Mouse (Mus musculus) cerebellum, adult 2 months (tissue): Measurements from ENCODE around the gene Mpped2. TPM values are rescaled to one million over a fixed set of nuclear protein-coding genes. Genes with fewer than 3 reads are reported as not detected.
A peak's percentile ranks its signal among the peaks of the same experiment; 100 is the strongest.

Source experiments
- DNase-seq, 2 experiments: peaks; one replicate each; pipeline ENCODE4 v3.0.0; 2021
- H3K27ac ChIP-seq: fragments of 200-500 bp; 2 replicates; pipeline ENCODE4 v1.5.1; 2012; ENCODE audit warnings: low read length, control low read depth, inconsistent platforms; ENCODE audit not compliant: insufficient read depth
- H3K27me3 ChIP-seq: fragments of 200-500 bp; 2 replicates; pipeline ENCODE4 v1.6.1; 2012; ENCODE audit warnings: inconsistent platforms, mild to moderate bottlenecking, low read length, moderate library complexity; ENCODE audit not compliant: control insufficient read depth, insufficient read depth
- H3K4me1 ChIP-seq: fragments of 200-500 bp; 2 replicates; pipeline ENCODE4 v1.6.1; 2011; ENCODE audit warnings: low read length; ENCODE audit not compliant: control insufficient read depth, insufficient read depth
- H3K4me3 ChIP-seq: fragments of 200-500 bp; replicated peaks from 2 replicates; pipeline ENCODE3; 2011; ENCODE audit warnings: mild to moderate bottlenecking, low read depth, low read length, control low read depth; ENCODE audit not compliant: insufficient read depth
- CTCF ChIP-seq: fragments of 200-500 bp; IDR thresholded peaks from 2 replicates; pipeline ENCODE4 v1.5.1; 2011; ENCODE audit warnings: low read depth, mild to moderate bottlenecking, control low read depth, low read length, moderate library complexity, borderline replicate concordance; ENCODE audit not compliant: insufficient read depth
- POLR2A ChIP-seq: fragments of 200-500 bp; IDR thresholded peaks from 2 replicates; pipeline ENCODE4 v1.6.1; 2011; ENCODE audit warnings: low read length, control low read depth, borderline replicate concordance; ENCODE audit not compliant: insufficient read depth
- WGBS: fragments of 180-500 bp; shearing (Covaris S2); methylation state at CpG from one replicate; pipeline ENCODE4 v1.1.7; 2018; 5-methylcytosine and 5-hydroxymethylcytosine counted together
- polyA plus RNA-seq: library from polyadenylated mRNA; depleted of rRNA; stranded (reverse); fragments of >200 nt; gene quantifications from 2 replicates; pipeline ENCODE4 v1.2.3, GENCODE M21; 2012

Gene Mpped2
- polyA plus RNA-seq, 1 experiment: 14.9 TPM

- Histone ChIP-seq H3K27me3 (no peaks in the 10 kb centered on the region), H3K4me3 (no peak overlapping the region), H3K4me1 (peaks cover 10% of the 10 kb centered on the region; the same call in 1 of the 2 replicates), H3K27ac (no peak overlapping the region)
- no peak for DNase-seq
- WGBS: 90% methylated on average over 2 of the region's 2 CpGs
- no peak for TF ChIP-seq POLR2A
- TF ChIP-seq CTCF: no peak
These were observed 132.4 kb downstream of the Mpped2 start for GRCm38 (mm10) chr2:106825461-106825860.

GRCm38 (mm10) chr2:106826023-106826422 is 133.0 kb downstream of the Mpped2 start:
- H3K4me1 ChIP-seq: peaks cover 10% of the 10 kb centered on the region; the same call in 1 of the 2 replicates
- TF ChIP-seq CTCF (no peak), POLR2A (no peak)
- H3K27ac ChIP-seq: no peak overlapping the region
- DNase-seq: no peak
- H3K4me3 ChIP-seq: no peak overlapping the region
- H3K27me3 ChIP-seq: no peaks in the 10 kb centered on the region
- WGBS: 36% methylated on average over 1 of the region's 1 CpGs

GRCm38 (mm10) chr2:106826806-106827205 is 133.7 kb downstream of the Mpped2 start:
- 94% methylated on average over 4 of the region's 4 CpGs for WGBS
- no peak for DNase-seq
- H3K4me3 ChIP-seq: no peak overlapping the region
- H3K27ac ChIP-seq: no peak overlapping the region
- no peaks in the 10 kb centered on the region for H3K27me3 ChIP-seq
- peaks cover 10% of the 10 kb centered on the region; the same call in 1 of the 2 replicates for H3K4me1 ChIP-seq
- TF ChIP-seq POLR2A: no peak

DNA sequence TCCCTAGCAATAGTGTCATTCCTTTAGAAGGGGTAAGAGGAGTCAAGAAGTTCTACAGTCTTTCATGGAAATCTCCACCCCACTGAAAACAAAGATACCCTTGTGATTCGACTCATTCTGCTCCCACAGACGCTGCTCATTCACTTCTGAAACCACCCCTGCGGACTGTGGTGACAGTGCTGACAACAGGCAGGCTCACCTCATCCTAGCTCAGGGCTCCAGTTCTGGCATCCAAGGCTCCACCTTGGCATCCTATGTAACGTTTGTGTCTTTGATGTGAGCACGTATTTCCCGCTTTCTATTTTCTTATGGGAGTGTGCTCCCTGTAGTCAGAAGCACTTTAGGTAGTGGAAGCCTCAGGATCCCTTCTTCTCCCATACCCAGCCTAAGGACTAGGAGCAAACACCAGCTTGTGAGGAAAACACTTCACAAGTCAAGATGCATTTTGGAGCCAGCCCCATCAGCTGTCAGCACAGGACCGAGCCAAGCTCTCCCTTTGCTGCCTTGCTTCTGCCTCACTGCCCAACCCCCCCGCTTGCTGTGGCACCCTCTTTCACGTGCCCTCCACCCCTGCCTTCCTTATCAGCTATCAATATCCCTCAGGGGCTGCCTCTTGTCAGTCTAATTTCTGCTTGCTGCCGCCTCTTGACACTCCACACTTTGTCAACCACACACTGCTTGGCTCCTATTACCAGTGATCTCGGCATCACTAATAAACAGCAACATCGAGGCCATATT is 135.7 kb downstream of the Mpped2 start:
- Histone ChIP-seq H3K27me3 (no peaks in the 10 kb centered on the region), H3K4me3 (no peak overlapping the region), H3K4me1 (peaks cover 10% of the 10 kb centered on the region; the same call in 1 of the 2 replicates), H3K27ac (no peak overlapping the region)
- TF ChIP-seq POLR2A: no peak
- no peak for TF ChIP-seq CTCF
- 22% methylated on average over 12 of the region's 12 CpGs for WGBS
- peak in 1 of 2 experiments; percentile 37 for DNase-seq

DNA sequence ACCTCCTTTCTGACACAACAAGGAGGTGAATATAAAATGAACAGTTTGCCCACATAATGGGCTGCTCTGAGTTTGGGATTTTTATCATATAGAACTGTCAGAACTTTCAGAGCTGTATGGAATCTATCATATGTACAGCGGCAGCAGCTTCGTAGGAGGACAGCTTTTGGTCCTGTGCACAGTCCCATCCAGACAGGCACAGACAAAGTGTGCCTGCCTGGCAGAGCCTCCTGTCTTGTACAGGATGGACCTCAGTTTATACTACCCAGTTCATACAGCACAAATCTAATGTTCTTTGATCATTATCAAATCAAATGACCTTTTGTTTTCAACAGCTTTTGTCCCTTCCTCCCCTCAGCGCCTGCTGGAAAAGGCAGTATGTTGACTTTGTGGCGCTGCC is 136.4 kb downstream of the Mpped2 start:
- 92% methylated on average over 4 of the region's 4 CpGs for WGBS
- Histone ChIP-seq H3K4me1 (peaks cover 10% of the 10 kb centered on the region; the same call in 1 of the 2 replicates), H3K4me3 (no peak overlapping the region), H3K27ac (no peak overlapping the region), H3K27me3 (no peaks in the 10 kb centered on the region)
- DNase-seq: no peak
- TF ChIP-seq CTCF: no peak
- TF ChIP-seq POLR2A: no peak

- DNase-seq: no peak
- TF ChIP-seq CTCF (no peak), POLR2A (no peak)
- Histone ChIP-seq H3K4me1 (peaks cover 10% of the 10 kb centered on the region; the same call in 1 of the 2 replicates), H3K27ac (no peak overlapping the region), H3K4me3 (no peak overlapping the region), H3K27me3 (no peaks in the 10 kb centered on the region)
- WGBS: 76% methylated on average over 2 of the region's 2 CpGs
These were observed 139.5 kb downstream of the Mpped2 start for GRCm38 (mm10) chr2:106832577-106832976.

DNA sequence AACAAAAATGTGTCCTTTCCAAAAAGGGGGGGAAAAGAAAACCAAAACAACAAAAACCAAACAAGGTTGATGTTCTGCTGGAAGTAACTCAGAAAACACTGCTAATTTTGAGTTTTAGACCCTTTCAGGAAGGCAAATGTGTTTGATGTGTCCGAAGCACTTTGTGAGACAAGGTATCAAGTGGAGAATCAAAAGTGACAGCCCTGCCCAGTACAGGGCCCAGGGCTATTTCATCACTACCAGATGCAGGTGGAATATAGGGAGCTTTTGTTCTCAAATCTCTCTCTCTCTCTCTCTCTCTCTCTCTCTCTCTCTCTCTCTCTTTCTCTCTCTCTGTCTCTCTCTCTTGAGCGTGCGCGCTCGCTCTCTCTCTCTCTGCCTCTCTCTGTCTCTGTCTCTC is 140.1 kb downstream of the Mpped2 start:
- TF ChIP-seq POLR2A: no peak
- no peak for TF ChIP-seq CTCF
- no peak overlapping the region for H3K4me3 ChIP-seq
- no peak overlapping the region for H3K27ac ChIP-seq
- 92% methylated on average over 5 of the region's 5 CpGs for WGBS
- DNase-seq: no peak
- peaks cover 9% of the 10 kb centered on the region; the same call in 1 of the 2 replicates for H3K4me1 ChIP-seq
- H3K27me3 ChIP-seq: no peaks in the 10 kb centered on the region

DNA sequence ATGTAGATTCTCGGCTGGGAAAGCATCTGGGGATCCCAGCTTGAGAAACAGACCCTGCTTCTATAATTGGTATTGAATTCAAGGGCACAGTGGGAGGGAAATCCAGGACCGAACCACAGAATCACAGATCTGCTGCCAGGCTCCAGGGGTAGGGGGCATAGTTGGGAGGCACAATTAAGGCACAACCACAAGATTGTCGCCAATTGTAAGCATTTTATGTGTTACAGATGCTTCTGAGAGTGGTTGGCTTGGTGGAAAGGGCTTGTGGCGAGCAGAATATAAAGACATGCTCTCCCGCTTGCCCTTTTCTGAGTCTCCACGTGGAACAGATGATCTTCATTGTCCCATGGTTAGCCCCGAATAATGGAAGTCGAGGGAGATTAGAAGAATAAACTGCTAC is 142.3 kb downstream of the Mpped2 start:
- no peaks in the 10 kb centered on the region for H3K27me3 ChIP-seq
- H3K4me3 ChIP-seq: no peak overlapping the region
- TF ChIP-seq POLR2A: no peak
- DNase-seq: no peak
- WGBS: 53% methylated on average over 8 of the region's 8 CpGs
- no peaks in the 10 kb centered on the region for H3K4me1 ChIP-seq
- H3K27ac ChIP-seq: no peak overlapping the region
